ENCODE assay signal across 8 mouse cellular contexts in the genomic region with DNA sequence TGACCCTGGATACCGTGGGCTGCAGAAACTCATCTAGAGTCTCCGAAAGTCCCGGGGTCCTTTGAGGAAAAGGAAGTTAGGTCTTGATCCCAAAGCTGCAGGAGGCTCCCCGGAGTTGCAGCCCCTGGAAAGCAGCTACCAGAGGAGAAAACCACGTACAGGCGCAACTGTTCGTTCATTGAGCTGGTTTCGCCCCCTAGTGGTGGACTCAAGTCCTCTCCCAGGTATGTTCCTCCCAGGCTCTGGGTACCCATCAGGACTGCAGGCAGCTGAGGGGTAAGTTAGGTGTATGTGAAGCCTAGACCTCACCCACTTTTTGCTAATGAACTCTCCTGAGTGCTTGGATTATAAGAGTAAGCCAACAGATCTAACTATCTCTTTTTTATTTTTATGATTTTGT. TPM values are rescaled to one million over a fixed set of nuclear protein-coding genes. Genes with fewer than 3 reads are reported as not detected.
DNase-seq lines count a peak whose midpoint lies in the region; ATAC-seq lines count a peak whose summit lies in the region.

No protein-coding gene starts in this region.

- no peak for ATAC-seq in inflammation-experienced regulatory T-cells, adult 6 months

- DNase-seq in CD8-positive naive resting alpha-beta T cell, adult 2 months (ENCODE audit: low read depth in 2 of 2, low spot score in 2 of 2), result peak; percentile 10 to 26
- peak; percentile 31 for DNase-seq in T-cell, adult 2 months (ENCODE audit: low spot score)
- DNase-seq in cerebellum, postnatal 36 days, result peak; percentile 71
- peak; percentile 66 for DNase-seq in heart, adult 8-10 months (ENCODE audit: low spot score)
- DNase-seq in kidney, postnatal 36 days, result peak; percentile 80 to 89
- peak; percentile 62 to 67 for DNase-seq in lung, adult 18-20 months
- peak; percentile 72 to 73 for DNase-seq in right cerebral cortex, adult 2 months (ENCODE audit: low spot score in 2 of 2)

RNA-seq across cellular contexts. Expression of a gene that starts 16.1 kb away (rescaled TPM):
- total RNA-seq in heart, adult 8-10 months (2022), result under 1 TPM in 2 of 4 experiments, not detected in 2; 0.22 to 0.35 TPM
- not detected for polyA plus RNA-seq in inflammation-experienced regulatory T-cells, adult 6 months (2017; shearing (Covaris generic))

RNA-seq across cellular contexts. Expression of a gene that starts 27.2 kb away (rescaled TPM):
- total RNA-seq in heart, adult 8-10 months (2022), result 10 to 100 TPM; 25.2 to 49.3 (median 41.6) TPM
- polyA plus RNA-seq in inflammation-experienced regulatory T-cells, adult 6 months (2017; shearing (Covaris generic)), result not detected

RNA-seq across cellular contexts. Expression of a gene that starts 52.7 kb away (rescaled TPM):
- total RNA-seq in heart, adult 8-10 months (2022), result 1 to 10 TPM; 2.1 to 3.6 (median 3.0) TPM
- not detected for polyA plus RNA-seq in inflammation-experienced regulatory T-cells, adult 6 months (2017; shearing (Covaris generic))

Comparison
In these comparisons a context has a peak if more than half of its experiments do, and no peak if none do; other contexts are left out.
1. DNase-seq: peak in every context shown above with its lines; median percentile 84 in kidney, postnatal 36 days; 72 in right cerebral cortex, adult 2 months; 71 in cerebellum, postnatal 36 days; 66 in heart, adult 8-10 months; 64 in lung, adult 18-20 months; 31 in T-cell, adult 2 months; 18 in CD8-positive naive resting alpha-beta T cell, adult 2 months.